Mouse (Mus musculus): Measurements from ENCODE around the gene Ccdc24.

DNA sequence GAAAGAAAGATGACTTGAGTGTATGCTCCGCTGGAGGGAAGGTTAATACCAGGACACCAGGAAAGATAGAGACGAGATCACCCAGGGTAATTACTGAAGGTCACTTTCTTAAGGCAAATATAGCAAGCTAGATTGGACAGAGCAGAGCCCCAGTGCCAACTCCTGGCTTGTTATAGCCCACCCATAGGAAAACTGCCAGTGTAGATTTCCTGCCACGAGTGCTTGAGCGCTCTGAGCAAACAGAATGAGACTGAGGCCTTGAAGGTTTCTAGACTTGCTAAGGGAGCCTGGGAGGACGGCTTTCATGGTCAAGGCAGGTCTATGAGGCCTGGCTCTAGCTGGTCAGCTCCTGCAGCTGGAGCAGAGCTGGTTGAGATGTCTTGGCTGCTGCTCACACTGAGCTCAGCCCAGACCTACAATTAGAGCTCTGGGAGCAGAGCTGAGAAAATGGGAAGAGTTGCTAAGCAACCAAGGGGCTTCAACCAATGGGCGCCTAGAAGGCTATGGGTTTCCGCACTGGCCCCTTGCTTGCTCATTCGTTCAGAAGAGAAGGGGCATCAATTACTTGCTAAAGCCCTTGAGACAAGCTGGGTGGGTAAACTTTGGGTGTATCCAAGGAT is 36.6 kb upstream of the Ccdc24 start:
- TF ChIP-seq GATA1 (IDR thresholded peaks at IDR 0.05; ENCODE audit: low read length) (no peak), TAL1 (IDR thresholded peaks at IDR 0.05; ENCODE audit: low read length) (no peak)

Data from erythroblast, embryonic 14.5 days (primary cell).